Mouse (Mus musculus): Measurements from ENCODE around the gene Tmbim6. TPM values are rescaled to one million over a fixed set of nuclear protein-coding genes. Genes with fewer than 3 reads are reported as not detected.

Gene Tmbim6
- polyA plus RNA-seq, 1 experiment from 2014 or later, result 212 TPM

DNA sequence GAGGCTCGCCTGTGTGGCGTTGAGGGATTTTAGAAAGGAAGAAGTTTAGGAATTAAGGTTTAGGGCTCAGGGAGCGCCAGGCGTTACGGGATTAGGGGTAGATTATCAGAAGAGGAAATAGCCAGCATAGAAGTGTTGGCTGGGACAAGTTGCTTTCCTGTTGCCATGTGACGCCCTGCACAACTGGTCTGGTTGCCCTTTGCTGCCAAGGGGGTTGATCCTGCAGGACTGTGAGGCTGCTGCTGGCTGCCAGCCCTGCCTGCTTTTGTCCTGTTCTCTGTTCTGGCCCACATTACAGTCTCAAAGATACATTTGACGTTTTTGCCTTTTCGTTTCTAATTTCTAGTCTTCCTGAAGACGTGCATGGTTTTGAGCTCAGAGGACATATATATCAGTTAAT lies 12.5 kb downstream of the Tmbim6 start:
- 91% methylated on average over 9 of the region's 9 CpGs for WGBS
- 0 out of 2 replicates have a peak, but pooled peaks cover 14% of the 10 kb centered on the region for H3K36me3 ChIP-seq (ENCODE audit: control insufficient read depth, insufficient read depth, low read length)
- ATAC-seq (ENCODE audit: low FRiP score), result no peak

DNA sequence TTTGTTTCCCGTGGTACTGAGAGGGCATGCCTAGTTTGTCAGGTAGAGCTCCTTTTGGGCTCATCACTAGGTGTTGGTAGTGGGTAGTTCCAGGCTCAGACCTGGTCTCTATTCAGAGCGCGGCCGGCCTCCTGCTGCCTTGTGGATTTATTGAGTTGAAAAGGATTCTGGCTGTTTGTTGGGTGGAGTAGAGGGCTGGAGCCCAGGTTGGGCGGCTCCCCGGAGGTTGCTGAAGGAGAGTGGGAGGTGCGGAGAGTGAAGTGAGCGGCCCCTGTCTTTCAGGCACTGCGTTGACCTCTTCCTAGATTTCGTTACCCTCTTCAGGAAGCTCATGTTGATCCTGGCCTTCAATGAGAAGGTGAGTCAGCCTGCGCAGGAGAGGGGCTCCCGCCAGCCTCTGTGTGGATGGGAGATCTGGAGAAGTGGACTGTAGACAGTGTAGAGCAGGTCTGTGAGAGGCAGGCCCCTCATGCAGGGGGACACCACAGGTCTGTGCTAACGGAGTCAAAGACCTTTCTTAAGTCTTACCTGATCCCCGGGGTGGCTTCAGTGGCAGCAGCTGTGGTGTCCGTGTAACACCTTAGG lies 14.4 kb downstream of the Tmbim6 start:
- DNase-seq (ENCODE audit: low spot score) (no peak), ATAC-seq (ENCODE audit: low FRiP score) (no peak)
- H3K4me2 ChIP-seq (replicated peaks; ENCODE audit: low read depth, low read length), result no peak overlapping the region
- H3K4me3 ChIP-seq (ENCODE audit: low read depth, low read length), result no peak overlapping the region
- no peak overlapping the region for H3K9ac ChIP-seq (ENCODE audit: low read depth, low read length)
- no peaks in the 10 kb centered on the region for H3K27me3 ChIP-seq (ENCODE audit: control insufficient read depth, insufficient read depth, low read length)
- WGBS, result 90% methylated on average over 15 of the region's 15 CpGs
- H3K9me3 ChIP-seq (ENCODE audit: control insufficient read depth, low read length), result no peaks in the 10 kb centered on the region
- no peak overlapping the region for H3K27ac ChIP-seq (ENCODE audit: low read depth, low read length)
- H3K4me1 ChIP-seq (replicated peaks; ENCODE audit: control insufficient read depth, insufficient read depth, low read length), result no peaks in the 10 kb centered on the region
- H3K36me3 ChIP-seq (ENCODE audit: control insufficient read depth, insufficient read depth, low read length), result 0 out of 2 replicates have a peak, but pooled peaks cover 14% of the 10 kb centered on the region

More for the DNA sequence above, 12.5 kb downstream of the Tmbim6 start:
- Histone ChIP-seq H3K4me2 (replicated peaks; ENCODE audit: low read depth, low read length) (no peak overlapping the region), H3K27ac (ENCODE audit: low read depth, low read length) (no peak overlapping the region), H3K4me1 (replicated peaks; ENCODE audit: control insufficient read depth, insufficient read depth, low read length) (no peaks in the 10 kb centered on the region), H3K4me3 (ENCODE audit: low read depth, low read length) (no peak overlapping the region), H3K27me3 (ENCODE audit: control insufficient read depth, insufficient read depth, low read length) (no peaks in the 10 kb centered on the region), H3K9ac (ENCODE audit: low read depth, low read length) (no peak overlapping the region), H3K9me3 (ENCODE audit: control insufficient read depth, low read length) (no peaks in the 10 kb centered on the region)
- DNase-seq (ENCODE audit: low spot score), result no peak

DNA sequence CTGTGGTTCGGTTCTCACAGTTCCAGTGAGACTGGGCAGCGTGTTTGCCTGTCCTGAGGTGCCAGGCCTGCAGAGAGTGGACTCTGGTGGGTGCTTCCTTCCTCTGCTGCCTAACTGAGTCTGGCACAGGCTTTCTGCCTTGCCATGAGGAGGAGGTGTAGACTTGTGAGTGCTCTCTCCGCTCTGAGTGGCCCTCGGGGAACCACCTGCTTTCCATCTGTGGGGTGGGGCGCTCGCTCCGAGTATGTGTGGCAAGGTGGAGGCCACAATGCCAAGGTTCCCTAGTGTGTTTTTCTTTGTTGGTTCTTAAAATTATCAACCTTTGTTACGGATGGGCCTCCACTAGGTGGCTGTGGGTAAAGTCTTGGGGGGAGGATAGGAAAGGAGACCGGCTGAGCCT lies 16.2 kb downstream of the Tmbim6 start:
- no peak overlapping the region for H3K4me2 ChIP-seq (replicated peaks; ENCODE audit: low read depth, low read length)
- no peaks in the 10 kb centered on the region for H3K27me3 ChIP-seq (ENCODE audit: control insufficient read depth, insufficient read depth, low read length)
- WGBS, result 94% methylated on average over 9 of the region's 9 CpGs
- no peaks in the 10 kb centered on the region for H3K9me3 ChIP-seq (ENCODE audit: control insufficient read depth, low read length)
- no peak overlapping the region for H3K9ac ChIP-seq (ENCODE audit: low read depth, low read length)
- no peaks in the 10 kb centered on the region for H3K4me1 ChIP-seq (replicated peaks; ENCODE audit: control insufficient read depth, insufficient read depth, low read length)
- H3K4me3 ChIP-seq (ENCODE audit: low read depth, low read length), result no peak overlapping the region
- no peak overlapping the region for H3K27ac ChIP-seq (ENCODE audit: low read depth, low read length)
- no peak for ATAC-seq (ENCODE audit: low FRiP score)
- no peak for DNase-seq (ENCODE audit: low spot score)
- H3K36me3 ChIP-seq (ENCODE audit: control insufficient read depth, insufficient read depth, low read length), result 0 out of 2 replicates have a peak, but pooled peaks cover 14% of the 10 kb centered on the region

DNA sequence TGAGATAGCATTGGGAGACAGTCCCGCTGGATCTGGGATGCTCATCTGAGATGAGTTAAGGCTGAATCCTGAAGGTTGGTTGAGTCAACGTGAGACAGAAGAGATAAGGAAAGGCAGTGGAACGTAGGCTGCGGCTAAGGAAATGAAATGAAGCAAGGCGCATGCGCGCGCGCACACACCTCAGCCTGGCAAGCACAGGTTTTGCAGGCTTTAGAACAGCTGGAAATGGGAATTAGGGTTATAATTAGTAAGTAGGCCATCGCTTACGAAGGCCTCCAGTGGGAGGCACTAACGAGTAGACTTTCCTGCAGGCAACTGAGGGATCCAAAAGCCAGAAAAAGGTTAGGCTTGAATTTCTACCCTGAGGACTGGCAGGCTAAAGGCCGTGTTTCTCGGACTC lies 19.1 kb downstream of the Tmbim6 start:
- DNase-seq (ENCODE audit: low spot score) (no peak), ATAC-seq (ENCODE audit: low FRiP score) (no peak)
- 64% methylated on average over 14 of the region's 14 CpGs for WGBS
- Histone ChIP-seq H3K9me3 (ENCODE audit: control insufficient read depth, low read length) (no peaks in the 10 kb centered on the region), H3K27ac (ENCODE audit: low read depth, low read length) (no peak overlapping the region), H3K9ac (ENCODE audit: low read depth, low read length) (no peak overlapping the region), H3K27me3 (ENCODE audit: control insufficient read depth, insufficient read depth, low read length) (no peaks in the 10 kb centered on the region), H3K4me2 (replicated peaks; ENCODE audit: low read depth, low read length) (no peak overlapping the region), H3K4me1 (replicated peaks; ENCODE audit: control insufficient read depth, insufficient read depth, low read length) (no peaks in the 10 kb centered on the region), H3K36me3 (ENCODE audit: control insufficient read depth, insufficient read depth, low read length) (0 out of 2 replicates have a peak, but pooled peaks cover 6% of the 10 kb centered on the region), H3K4me3 (ENCODE audit: low read depth, low read length) (no peak overlapping the region)

DNA sequence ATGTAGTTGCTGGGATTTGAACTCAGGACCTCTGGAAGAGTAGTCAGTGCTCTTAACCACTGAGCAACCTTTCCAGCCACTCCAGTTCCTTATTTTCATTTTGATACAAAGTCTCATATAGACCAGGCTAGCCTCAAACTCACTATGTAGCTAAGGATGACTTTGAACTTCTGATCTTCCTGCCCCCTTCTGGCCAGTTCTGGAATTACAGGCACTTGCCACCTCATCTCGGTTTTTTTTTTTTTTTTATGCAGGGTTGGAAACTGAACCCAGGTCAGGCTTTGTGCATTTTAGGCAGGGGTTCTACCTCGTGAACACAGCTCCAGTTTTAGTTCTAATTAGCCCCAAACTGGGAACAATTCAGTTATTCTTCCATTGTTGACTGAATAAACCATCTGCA lies 23.1 kb downstream of the Tmbim6 start:
- no peak overlapping the region for H3K9ac ChIP-seq (ENCODE audit: low read depth, low read length)
- no peaks in the 10 kb centered on the region for H3K36me3 ChIP-seq (ENCODE audit: control insufficient read depth, insufficient read depth, low read length)
- no peak overlapping the region for H3K27ac ChIP-seq (ENCODE audit: low read depth, low read length)
- peak; percentile 63 for DNase-seq (ENCODE audit: low spot score)
- H3K9me3 ChIP-seq (ENCODE audit: control insufficient read depth, low read length), result no peaks in the 10 kb centered on the region
- H3K27me3 ChIP-seq (ENCODE audit: control insufficient read depth, insufficient read depth, low read length), result no peaks in the 10 kb centered on the region
- H3K4me1 ChIP-seq (replicated peaks; ENCODE audit: control insufficient read depth, insufficient read depth, low read length), result no peaks in the 10 kb centered on the region
- no peak overlapping the region for H3K4me3 ChIP-seq (ENCODE audit: low read depth, low read length)
- H3K4me2 ChIP-seq (replicated peaks; ENCODE audit: low read depth, low read length), result no peak overlapping the region
- 30% methylated on average over 2 of the region's 2 CpGs for WGBS
- ATAC-seq (ENCODE audit: low FRiP score), result no peak

DNA sequence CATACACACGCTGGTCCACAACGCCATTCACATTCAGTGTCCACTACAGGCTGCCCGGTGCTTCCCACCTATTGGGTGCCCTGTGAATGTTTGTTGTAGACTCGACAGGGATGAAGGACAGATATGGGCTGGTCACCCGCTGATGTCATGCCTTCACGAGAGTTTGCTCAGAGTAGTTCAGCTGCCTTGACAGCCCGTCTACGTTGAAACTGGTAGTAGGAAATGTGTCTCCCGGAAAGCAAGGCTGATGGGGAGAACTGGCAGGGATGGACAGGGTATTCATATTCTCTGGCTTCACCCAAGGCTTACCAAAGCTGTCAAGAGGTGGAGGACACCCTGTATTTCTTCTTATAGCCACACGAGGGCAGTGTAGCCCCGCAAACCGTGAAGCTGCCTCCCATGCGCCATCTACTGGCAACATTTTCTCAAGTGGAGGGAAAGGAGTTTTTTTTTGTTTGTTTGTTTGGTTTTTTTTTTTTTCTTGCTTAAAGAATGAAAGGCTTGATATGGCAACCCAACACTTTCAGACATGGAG lies 23.7 kb downstream of the Tmbim6 start:
- DNase-seq (ENCODE audit: low spot score) (peak; percentile 94), ATAC-seq (ENCODE audit: low FRiP score) (no peak)
- H3K9ac ChIP-seq (ENCODE audit: low read depth, low read length), result no peak overlapping the region
- no peak overlapping the region for H3K27ac ChIP-seq (ENCODE audit: low read depth, low read length)
- no peak overlapping the region for H3K4me2 ChIP-seq (replicated peaks; ENCODE audit: low read depth, low read length)
- no peaks in the 10 kb centered on the region for H3K9me3 ChIP-seq (ENCODE audit: control insufficient read depth, low read length)
- H3K36me3 ChIP-seq (ENCODE audit: control insufficient read depth, insufficient read depth, low read length), result no peaks in the 10 kb centered on the region
- no peak overlapping the region for H3K4me3 ChIP-seq (ENCODE audit: low read depth, low read length)
- WGBS, result 27% methylated on average over 13 of the region's 13 CpGs
- no peaks in the 10 kb centered on the region for H3K27me3 ChIP-seq (ENCODE audit: control insufficient read depth, insufficient read depth, low read length)
- H3K4me1 ChIP-seq (replicated peaks; ENCODE audit: control insufficient read depth, insufficient read depth, low read length), result no peaks in the 10 kb centered on the region

DNA sequence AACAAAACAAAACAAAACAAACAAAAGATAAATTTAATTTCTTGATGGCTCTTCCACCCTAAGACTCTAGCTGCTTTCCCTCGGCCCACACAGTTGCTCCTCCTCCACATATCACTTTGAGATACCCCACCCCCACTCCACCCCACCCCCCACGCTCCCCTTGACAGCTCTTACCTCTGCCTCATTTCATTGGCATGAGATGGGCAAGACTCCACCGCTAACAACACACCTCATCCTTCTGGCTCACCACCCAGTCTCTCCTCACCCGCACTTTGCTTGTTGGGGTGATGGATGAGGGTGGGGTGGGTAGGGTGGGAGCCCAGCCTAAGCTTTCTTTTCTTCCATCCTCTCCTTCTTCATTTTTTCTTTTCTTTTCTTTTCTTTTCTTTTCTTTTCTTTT lies 24.3 kb downstream of the Tmbim6 start:
- Histone ChIP-seq H3K27ac (ENCODE audit: low read depth, low read length) (no peak overlapping the region), H3K4me1 (replicated peaks; ENCODE audit: control insufficient read depth, insufficient read depth, low read length) (no peaks in the 10 kb centered on the region), H3K4me2 (replicated peaks; ENCODE audit: low read depth, low read length) (no peak overlapping the region), H3K4me3 (ENCODE audit: low read depth, low read length) (no peak overlapping the region), H3K27me3 (ENCODE audit: control insufficient read depth, insufficient read depth, low read length) (no peaks in the 10 kb centered on the region), H3K36me3 (ENCODE audit: control insufficient read depth, insufficient read depth, low read length) (no peaks in the 10 kb centered on the region), H3K9ac (ENCODE audit: low read depth, low read length) (no peak overlapping the region), H3K9me3 (ENCODE audit: control insufficient read depth, low read length) (no peaks in the 10 kb centered on the region)
- DNase-seq (ENCODE audit: low spot score) (no peak), ATAC-seq (ENCODE audit: low FRiP score) (no peak)
- 46% methylated on average over 4 of the region's 4 CpGs for WGBS

DNA sequence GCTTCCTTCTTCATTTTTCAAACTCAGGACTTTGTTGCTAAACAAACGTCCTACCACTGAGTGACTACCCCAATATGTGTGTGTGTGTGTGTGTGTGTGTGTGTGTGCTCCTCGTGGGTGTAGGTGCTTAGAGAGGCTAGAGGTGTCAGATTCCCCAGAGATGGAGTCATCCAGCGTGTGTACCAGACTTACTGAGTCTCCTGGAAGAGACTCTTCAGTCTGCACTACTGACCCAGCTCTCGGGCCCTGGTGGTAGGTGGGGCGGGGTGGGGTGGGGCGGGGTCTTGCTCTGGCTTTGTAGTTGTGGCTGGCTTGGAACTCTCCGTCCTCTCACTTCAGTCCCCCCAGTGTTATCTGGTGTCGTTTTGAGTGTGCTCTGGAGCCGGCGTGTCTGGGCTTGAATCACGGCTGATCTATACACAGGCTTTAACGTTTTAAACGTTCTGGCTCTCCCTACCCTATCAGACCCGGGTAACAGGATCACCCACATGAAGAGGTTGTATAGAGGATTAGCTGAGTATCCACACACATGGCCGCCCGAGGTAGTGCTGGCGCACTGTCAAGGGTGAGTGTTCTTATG lies 25.1 kb downstream of the Tmbim6 start:
- no peak for ATAC-seq (ENCODE audit: low FRiP score)
- 0 out of 2 replicates have a peak, but pooled peaks cover 3% of the 10 kb centered on the region for H3K36me3 ChIP-seq (ENCODE audit: control insufficient read depth, insufficient read depth, low read length)
- no peak overlapping the region for H3K27ac ChIP-seq (ENCODE audit: low read depth, low read length)
- 48% methylated on average over 17 of the region's 17 CpGs for whole genome bisulfite sequencing
- H3K27me3 ChIP-seq (ENCODE audit: control insufficient read depth, insufficient read depth, low read length), result no peaks in the 10 kb centered on the region
- no peak overlapping the region for H3K4me2 ChIP-seq (replicated peaks; ENCODE audit: low read depth, low read length)
- no peaks in the 10 kb centered on the region for H3K9me3 ChIP-seq (ENCODE audit: control insufficient read depth, low read length)
- DNase-seq (ENCODE audit: low spot score), result no peak
- H3K9ac ChIP-seq (ENCODE audit: low read depth, low read length), result no peak overlapping the region
- no peaks in the 10 kb centered on the region for H3K4me1 ChIP-seq (replicated peaks; ENCODE audit: control insufficient read depth, insufficient read depth, low read length)
- no peak overlapping the region for H3K4me3 ChIP-seq (ENCODE audit: low read depth, low read length)

GRCm38 (mm10) chr15:99420101-99420500 lies 27.4 kb downstream of the Tmbim6 start:
- Histone ChIP-seq H3K4me1 (replicated peaks; ENCODE audit: control insufficient read depth, insufficient read depth, low read length) (no peaks in the 10 kb centered on the region), H3K27ac (ENCODE audit: low read depth, low read length) (peak overlapping the region; percentile 81; the same call in 1 of the 2 replicates), H3K4me3 (ENCODE audit: low read depth, low read length) (no peak overlapping the region), H3K9ac (ENCODE audit: low read depth, low read length) (no peak overlapping the region), H3K36me3 (ENCODE audit: control insufficient read depth, insufficient read depth, low read length) (peaks cover 5% of the 10 kb centered on the region; the same call in 1 of the 2 replicates), H3K27me3 (ENCODE audit: control insufficient read depth, insufficient read depth, low read length) (no peaks in the 10 kb centered on the region), H3K9me3 (ENCODE audit: control insufficient read depth, low read length) (no peaks in the 10 kb centered on the region), H3K4me2 (replicated peaks; ENCODE audit: low read depth, low read length) (no peak overlapping the region)
- WGBS, result 33% methylated on average over 5 of the region's 5 CpGs
- DNase-seq (ENCODE audit: low spot score), result no peak
- no peak for ATAC-seq (ENCODE audit: low FRiP score)

All from hindbrain, embryonic 11.5 days (tissue).